Mouse (Mus musculus): ENCODE data around the gene Rpl37a.

Rpl37a gene

DNA sequence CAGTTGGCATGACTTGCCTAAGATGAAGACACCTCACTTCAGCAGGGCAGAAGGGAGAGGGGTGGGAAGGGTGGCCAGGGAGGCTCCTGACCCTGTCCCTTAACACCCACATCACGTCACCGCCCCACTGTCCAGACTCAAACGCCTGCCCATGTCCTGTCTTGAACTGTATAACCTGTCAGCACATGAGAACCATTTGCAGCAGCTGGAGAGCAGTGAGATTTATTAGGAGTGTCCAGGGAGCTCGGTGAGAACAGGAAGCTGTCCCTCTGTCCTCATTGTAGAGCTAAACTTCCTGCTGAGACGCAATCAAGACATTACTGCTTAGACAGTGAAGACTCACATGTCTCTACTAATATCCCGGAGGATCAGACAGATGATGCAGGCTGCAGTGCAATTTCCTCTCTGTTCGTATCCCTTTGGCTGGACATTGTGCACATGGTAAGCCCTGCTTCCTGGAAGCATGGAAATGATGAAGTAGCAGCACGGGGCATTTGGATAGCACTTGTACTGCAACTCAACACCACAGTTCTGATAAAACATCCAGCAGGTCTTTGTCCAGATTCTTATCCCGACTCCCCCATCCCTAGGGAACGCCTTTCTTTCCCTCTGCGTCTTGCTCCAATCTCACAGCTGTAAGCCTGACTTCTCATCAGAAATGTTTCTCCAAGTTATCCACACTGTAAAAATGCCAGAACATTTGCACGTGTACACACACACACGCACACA, 25.5 kb downstream of the Rpl37a start:
- DNase-seq (ENCODE audit: low read depth, low spot score): no peak

DNA sequence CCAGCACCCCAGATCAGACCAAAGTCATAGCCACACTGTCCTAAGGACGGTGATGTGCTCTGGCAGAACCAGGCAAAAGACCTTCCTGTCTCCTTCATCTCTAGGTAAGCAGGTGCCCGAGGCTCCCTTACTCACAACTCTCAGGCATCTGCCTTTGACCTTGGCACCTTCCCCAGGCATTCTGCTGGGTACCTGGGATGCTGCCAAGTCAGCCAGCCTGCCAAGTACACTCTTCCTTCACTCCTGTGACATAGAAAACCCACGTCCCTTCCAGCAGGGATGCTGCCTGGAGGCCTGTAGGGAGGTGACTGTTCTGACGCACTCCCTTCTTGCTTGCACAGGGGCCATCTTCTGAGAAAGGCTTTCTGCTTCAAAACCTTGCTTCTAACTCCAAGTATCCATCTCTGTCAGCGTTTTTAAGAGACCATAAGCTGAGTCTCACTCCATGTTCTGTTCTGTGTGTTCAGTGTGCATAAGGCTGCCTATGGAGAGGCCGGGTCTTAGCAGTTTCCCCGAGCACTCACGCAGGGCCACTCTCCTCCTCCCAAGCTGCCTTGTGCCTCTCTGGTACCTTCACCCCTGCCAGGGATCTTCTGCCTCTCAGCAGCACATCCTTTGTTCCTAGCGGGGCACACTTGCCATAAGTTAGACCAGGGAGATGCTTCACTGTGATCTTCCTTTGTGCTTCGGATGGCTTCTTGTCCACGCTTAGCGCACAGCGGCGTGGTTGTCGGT, 28.0 kb downstream of the Rpl37a start:
- no peak for DNase-seq (ENCODE audit: low read depth, low spot score)

DNA sequence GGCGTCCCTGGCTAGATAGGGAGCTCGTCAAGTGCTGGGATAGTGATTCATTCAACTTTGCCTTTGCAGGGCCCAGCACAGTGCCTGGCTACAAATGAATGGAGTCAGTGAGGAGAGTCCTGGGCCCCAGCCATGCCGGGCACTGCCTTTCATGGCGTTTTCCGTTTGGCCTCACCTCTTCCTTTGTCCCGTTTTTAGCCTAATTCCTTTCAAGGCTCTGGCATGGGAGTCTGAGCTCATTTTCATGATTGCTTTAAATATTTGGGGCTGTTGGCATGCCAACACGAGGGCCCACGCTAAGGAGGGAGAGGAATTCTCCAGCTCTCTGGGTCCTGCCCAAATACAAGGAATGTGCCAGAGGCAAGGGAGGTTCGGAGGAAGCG, 28.6 kb downstream of the Rpl37a start:
- no peak for DNase-seq (ENCODE audit: low read depth, low spot score)

DNA sequence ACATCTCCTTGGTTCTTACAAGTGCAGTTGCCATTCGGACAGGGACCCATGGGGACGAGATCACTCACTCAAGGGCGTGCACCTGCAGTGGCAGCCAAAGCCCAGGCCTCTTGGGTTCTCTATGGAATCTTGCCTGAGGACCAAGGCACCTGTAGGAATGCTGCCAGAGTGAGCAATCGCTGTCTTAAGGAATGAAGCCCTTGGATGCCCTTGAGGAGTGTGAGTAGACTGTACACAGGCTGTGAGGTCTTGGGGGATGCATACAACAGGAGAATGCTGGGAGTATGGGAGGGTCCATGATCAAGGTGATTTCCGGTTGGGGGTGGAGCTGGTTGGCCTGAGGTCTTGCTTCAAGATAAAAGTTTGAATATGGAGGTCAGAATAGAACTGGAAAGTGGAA, 30.3 kb downstream of the Rpl37a start:
- no peak for DNase-seq (ENCODE audit: low read depth, low spot score)

DNA sequence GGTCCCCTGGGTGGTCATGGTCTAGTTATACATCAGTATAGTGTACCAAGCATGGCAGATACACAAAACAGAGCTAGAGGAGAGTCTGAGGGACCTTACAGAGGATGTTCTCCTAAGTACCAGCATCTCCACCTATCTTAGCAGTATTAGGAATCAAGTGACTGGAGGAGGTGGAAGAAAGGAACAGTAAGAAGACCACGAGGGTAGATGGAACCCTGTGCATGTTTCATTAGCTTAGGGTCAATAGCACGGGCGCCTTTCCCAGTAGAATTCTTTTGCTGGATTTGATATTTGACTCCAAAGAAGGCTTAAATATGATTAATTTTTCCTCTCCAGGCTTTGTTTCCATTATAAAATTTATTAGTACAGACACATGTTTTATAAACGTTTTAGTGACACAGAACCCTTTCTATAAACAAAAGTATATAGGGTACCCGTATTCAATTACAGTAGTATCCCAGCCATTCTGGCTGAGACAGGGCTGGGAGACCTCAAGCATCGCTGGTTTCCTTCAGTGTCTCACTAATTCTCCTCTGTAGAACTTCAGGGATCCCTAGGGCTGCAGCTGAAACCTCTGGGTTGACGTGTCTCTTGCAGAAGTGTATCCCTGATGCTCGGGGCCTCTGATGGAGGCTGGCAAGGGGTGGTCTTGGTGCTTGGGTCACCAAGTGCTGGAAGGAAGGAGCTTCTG, 33.9 kb downstream of the Rpl37a start:
- DNase-seq (ENCODE audit: low read depth, low spot score): no peak

DNA sequence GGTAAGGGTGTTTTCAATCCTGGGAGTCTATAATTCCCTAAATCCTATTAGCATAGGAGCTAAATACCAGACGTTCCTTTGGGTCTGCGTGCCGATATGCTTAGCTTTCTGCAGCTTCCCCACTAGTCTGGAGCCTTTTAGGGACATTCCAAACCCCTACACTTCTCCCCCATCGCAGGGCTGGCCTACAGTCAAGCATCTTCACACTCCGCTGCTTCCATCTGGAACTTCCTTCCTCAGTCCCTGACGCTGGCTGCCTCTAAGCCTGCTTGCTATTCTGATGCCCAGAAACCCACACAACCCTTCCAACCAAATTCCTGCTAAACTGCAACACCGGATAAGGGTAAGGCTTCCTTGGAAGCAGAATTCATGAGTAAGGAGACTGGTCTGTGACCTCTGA, 35.3 kb downstream of the Rpl37a start:
- DNase-seq (ENCODE audit: low read depth, low spot score): no peak

DNA sequence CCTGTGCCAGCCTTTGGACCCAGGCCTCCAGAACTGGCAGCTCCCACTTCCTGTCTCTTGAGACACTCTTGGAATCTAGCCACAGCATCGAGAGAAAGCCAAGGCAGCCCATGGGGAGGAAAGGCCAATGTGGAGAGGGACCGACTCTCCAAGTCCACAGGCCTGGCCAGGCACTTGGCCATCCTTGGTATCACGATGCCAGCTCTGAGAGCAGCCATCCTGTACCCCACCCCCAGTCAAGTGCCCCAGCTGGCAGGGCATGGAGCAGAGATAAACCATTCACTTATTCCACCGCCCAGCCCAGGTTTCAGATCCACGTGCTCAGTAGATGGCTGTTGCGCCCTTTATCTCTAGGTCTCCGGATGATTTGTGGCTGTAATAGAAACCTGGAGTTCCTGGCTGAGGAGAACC, 40.3 kb downstream of the Rpl37a start:
- no peak for DNase-seq (ENCODE audit: low read depth, low spot score)

DNA sequence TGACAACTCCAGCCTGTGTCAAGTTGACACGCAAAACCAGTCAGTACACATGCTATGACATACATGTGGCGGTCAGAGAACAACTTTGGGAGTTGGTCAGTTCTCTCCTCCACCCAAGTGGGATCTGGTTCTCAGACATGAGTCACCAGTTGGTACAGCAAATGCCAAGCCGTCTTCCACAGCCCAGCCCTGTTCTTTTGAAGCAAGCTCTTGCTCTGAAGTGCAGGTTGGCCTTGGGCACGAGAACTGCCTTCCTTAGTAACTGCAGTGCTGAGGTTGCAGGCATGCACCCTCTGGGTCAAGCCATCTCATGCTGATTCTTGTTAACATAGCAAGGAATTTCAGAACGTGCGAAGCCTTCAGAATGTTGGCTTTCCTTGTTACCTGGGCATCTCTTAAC, 42.1 kb downstream of the Rpl37a start:
- DNase-seq (ENCODE audit: low read depth, low spot score): no peak

DNA sequence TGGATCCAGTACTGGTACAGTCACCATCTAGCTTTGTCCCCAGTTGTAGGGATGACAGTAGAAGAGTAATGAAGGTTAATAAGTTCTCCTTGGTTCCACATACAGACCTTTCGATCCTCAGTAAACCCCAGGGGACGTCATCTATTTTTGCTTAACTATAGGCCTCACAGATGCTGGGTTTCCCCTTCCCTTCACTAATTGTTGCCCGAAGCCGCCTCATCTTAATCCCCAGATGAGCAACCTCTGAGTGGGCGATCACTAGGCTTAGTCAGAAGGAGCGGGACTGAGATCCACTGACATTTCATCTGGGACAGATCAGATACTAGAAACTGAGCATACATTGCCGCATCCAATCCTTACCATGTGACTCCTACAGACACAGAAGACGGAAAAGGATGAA, 44.1 kb downstream of the Rpl37a start:
- peak; percentile 7 for DNase-seq (ENCODE audit: low read depth, low spot score)

DNA sequence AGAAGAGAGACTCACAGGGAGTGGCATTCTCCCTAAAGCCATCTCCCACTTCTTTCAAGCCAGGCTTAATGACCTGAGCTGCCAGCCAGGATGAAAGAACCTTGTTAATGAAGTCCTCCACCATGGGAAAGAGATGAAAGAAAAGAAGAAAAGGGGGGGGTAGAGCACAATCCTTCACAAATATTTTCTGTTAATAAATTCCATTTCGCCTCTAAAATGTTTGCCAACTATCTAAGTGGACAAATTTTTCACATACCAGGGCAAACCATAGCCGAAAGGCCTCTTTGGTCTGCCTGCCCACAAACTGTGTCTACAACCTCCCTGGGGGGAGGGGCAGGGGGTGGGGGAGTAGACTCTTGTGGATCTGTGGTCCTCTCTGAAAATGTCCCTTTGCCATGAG, 44.7 kb downstream of the Rpl37a start:
- peak; percentile 33 for DNase-seq (ENCODE audit: low read depth, low spot score)

DNA sequence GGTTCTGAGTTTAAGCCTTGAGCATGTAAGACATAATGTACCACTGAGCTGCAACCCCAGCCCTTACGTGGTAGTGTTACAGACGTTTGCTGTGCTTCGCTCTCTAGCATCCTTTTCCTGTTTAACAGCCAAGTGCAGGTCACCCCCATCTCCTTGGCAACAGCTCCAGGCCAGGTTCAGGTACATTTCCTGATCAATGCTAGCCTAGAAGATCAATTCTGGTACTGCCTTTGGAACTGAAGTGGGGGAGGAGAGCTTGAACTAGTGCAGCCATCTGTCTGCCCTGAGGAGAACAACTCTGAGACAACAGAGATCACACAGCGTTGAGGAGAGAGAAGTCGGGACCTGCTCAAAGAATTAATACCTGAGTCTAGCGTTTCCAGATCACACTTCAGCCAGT, 48.7 kb downstream of the Rpl37a start:
- DNase-seq (ENCODE audit: low read depth, low spot score): no peak
